Mouse (Mus musculus): Measurements from ENCODE around the gene Gm42372.

DNA sequence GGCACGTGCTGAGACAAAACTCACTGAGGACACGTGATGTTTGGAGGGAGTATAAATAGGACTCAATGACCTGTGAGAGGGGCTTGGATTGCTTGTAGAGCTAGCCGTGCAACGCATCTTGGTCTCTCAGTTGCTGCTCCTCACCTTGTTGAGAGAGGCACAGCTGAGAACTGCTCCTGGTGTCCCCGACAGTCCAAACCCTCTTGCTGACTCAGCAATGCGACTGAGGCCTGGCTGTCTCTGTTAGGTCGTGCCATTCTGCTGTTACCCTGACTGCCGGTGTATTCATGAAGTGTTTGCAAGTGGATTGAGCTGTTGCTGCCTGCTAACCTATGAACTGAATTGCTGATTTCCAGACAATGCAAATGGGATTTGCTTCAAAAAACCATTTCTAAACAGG, 6.6 kb upstream of the Gm42372 start:
- no peak for TF ChIP-seq CTCF (IDR thresholded peaks at IDR 0.05; ENCODE audit: low read depth)
- TF ChIP-seq EP300 (IDR thresholded peaks at IDR 0.05; ENCODE audit: low read depth): no peak

All from liver, embryonic 14.5 days (tissue).